Mouse (Mus musculus) thymus, postnatal 14 days (tissue): Measurements from ENCODE around the gene Mmachc.

Source experiments
- DNase-seq: peaks from one replicate; pipeline ENCODE4 v3.0.0; 2021

Gene Mmachc

GRCm38 (mm10) chr4:116708201-116708764 is at the start of gene Mmachc, which contains the start of gene Ccdc163:
TSS of gene Mmachc (minus strand) at chr4:116708406.
TSS of gene Ccdc163 (plus strand) at chr4:116708509.
- peak; percentile 89 for DNase-seq

GRCm38 (mm10) chr4:116749750-116750149 is 41.5 kb upstream of the Mmachc start:
- DNase-seq, result no peak

- no peak for DNase-seq
Measured at GRCm38 (mm10) chr4:116738972-116739751, 31.0 kb upstream of the Mmachc start.

- DNase-seq, result peak; percentile 9
Measured at GRCm38 (mm10) chr4:116734996-116735395, 26.8 kb upstream of the Mmachc start.

GRCm38 (mm10) chr4:116732355-116732754 is 24.1 kb upstream of the Mmachc start:
- DNase-seq, result no peak

GRCm38 (mm10) chr4:116731077-116731476 is 22.9 kb upstream of the Mmachc start:
- DNase-seq, result no peak

- no peak for DNase-seq
Measured at GRCm38 (mm10) chr4:116729532-116729931, 21.3 kb upstream of the Mmachc start.

GRCm38 (mm10) chr4:116727401-116727800 is 19.2 kb upstream of the Mmachc start:
- DNase-seq, result no peak

GRCm38 (mm10) chr4:116725444-116725843 is 17.2 kb upstream of the Mmachc start:
- DNase-seq, result no peak

GRCm38 (mm10) chr4:116722230-116722629 is 14.0 kb upstream of the Mmachc start:
- no peak for DNase-seq

GRCm38 (mm10) chr4:116721098-116721628 is 13.0 kb upstream of the Mmachc start:
- DNase-seq, result no peak

GRCm38 (mm10) chr4:116720343-116721097 is 12.3 kb upstream of the Mmachc start, which contains the start of gene Tesk2:
TSS of gene Tesk2 (plus strand) at chr4:116720948.
- peak; percentile 92 for DNase-seq

GRCm38 (mm10) chr4:116719396-116719795 is 11.2 kb upstream of the Mmachc start:
- DNase-seq, result peak; percentile 73

- no peak for DNase-seq
Measured at GRCm38 (mm10) chr4:116712536-116712935, 4.3 kb upstream of the Mmachc start.

- no peak for DNase-seq
Measured at GRCm38 (mm10) chr4:116710154-116710553, 1.9 kb upstream of the Mmachc start.

GRCm38 (mm10) chr4:116708791-116709390 is 685 bp upstream of the Mmachc start:
- DNase-seq, result peak; percentile 24

GRCm38 (mm10) chr4:116707666-116708065 is 540 bp downstream of the Mmachc start:
- DNase-seq, result no peak

- peak; percentile 83 for DNase-seq
Measured at GRCm38 (mm10) chr4:116703804-116704203, 4.4 kb downstream of the Mmachc start.

GRCm38 (mm10) chr4:116700964-116701363 is 7.2 kb downstream of the Mmachc start:
- no peak for DNase-seq

GRCm38 (mm10) chr4:116698693-116699342 is 9.4 kb downstream of the Mmachc start:
- DNase-seq, result no peak

GRCm38 (mm10) chr4:116693785-116694184 is 14.4 kb downstream of the Mmachc start:
- no peak for DNase-seq

GRCm38 (mm10) chr4:116692146-116692545 is 16.1 kb downstream of the Mmachc start:
- DNase-seq, result no peak
